Mouse (Mus musculus): ENCODE results near the gene Sema4d. TPM values are rescaled to one million over a fixed set of nuclear protein-coding genes. Genes with fewer than 3 reads are reported as not detected.

The Sema4d gene
- total and polyA plus RNA-seq, 3 experiments, result 6.9 to 20.3 TPM; not detected in 1

DNA sequence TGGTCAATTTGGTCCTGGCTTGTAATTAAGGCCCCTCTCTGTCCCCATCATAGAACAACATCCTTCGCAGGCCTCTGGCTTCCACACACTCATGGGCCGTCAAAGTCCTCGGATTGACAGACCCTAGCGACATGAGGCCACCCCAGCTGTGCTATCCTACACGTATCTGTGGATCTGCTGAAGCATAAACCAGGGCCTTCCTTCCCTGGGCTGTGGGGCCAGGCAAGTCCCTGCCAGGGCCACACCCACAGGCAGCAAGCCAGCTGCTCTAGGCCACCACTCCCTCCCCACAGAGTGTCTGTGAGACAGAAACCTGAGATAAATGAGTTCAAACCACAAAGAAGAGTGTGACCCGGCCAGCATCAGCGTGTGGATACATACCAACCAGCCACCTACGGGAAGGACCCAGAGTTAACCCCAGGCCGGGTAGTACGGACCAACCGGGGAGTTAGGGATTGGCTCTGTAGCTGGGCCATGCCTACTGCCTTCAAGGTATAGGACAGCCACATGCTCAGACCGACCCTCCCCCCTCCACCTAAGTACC is 45.5 kb downstream of the Sema4d start (continued):
- TF ChIP-seq MAZ (IDR thresholded peaks at IDR 0.05; ENCODE audit: low read depth, low read length) (peak; percentile 82), CTCF (IDR thresholded peaks at IDR 0.05 in 2 of 3, conservative IDR thresholded peaks at IDR 0.05 in 1 of 3; ENCODE audit: control insufficient read depth in 1 of 3, insufficient read depth in 1 of 3, low read depth in 2 of 3, low read length in 3 of 3, poor library complexity in 1 of 3, severe bottlenecking in 1 of 3) (no peak), BHLHE40 (IDR thresholded peaks at IDR 0.05; ENCODE audit: borderline replicate concordance, low read depth, low read length) (0 out of 2 replicates have a peak, but pooled peaks have one; percentile 51), USF1 (IDR thresholded peaks at IDR 0.05; ENCODE audit: low read depth, low read length) (no peak), MYB (IDR thresholded peaks at IDR 0.05; ENCODE audit: low read depth, low read length) (0 out of 2 replicates have a peak, but pooled peaks have one; percentile 14), ELF1 (IDR thresholded peaks at IDR 0.05; ENCODE audit: low read depth, low read length) (no peak), KAT2A (conservative IDR thresholded peaks at IDR 0.05; ENCODE audit: low read depth, low read length) (no peak), POLR2A (IDR thresholded peaks at IDR 0.05; ENCODE audit: control insufficient read depth in 1 of 2, insufficient read depth in 1 of 2, low read depth in 1 of 2, low read length in 2 of 2, poor library complexity in 1 of 2) (peak in 1 of 2 experiments; percentile 35; a peak in 1 of 4 replicates), RCOR1 (IDR thresholded peaks at IDR 0.05; ENCODE audit: low read depth, low read length) (peak; percentile 89), TBP (IDR thresholded peaks at IDR 0.05; ENCODE audit: low read depth, low read length) (0 out of 2 replicates have a peak, but pooled peaks have one; percentile 55), CHD2 (IDR thresholded peaks at IDR 0.05; ENCODE audit: low read length) (no peak), MEF2A (IDR thresholded peaks at IDR 0.05; ENCODE audit: extremely low read depth, insufficient replicate concordance, low read depth, low read length, poor library complexity, severe bottlenecking) (no peak), POLR2AphosphoS2 (IDR thresholded peaks at IDR 0.05; ENCODE audit: low read length) (no peak), EP300 (IDR thresholded peaks at IDR 0.05; ENCODE audit: low read depth in 1 of 2, low read length in 2 of 2) (peak; percentile 74 to 90; a peak in 3 of 4 replicates), USF2 (IDR thresholded peaks at IDR 0.05; ENCODE audit: borderline replicate concordance in 1 of 2, insufficient read depth in 1 of 2, low read depth in 1 of 2, low read length in 2 of 2) (no peak), MAFK (IDR thresholded peaks at IDR 0.05; ENCODE audit: borderline replicate concordance, low read depth, low read length) (no peak), GATA1 (IDR thresholded peaks at IDR 0.05; ENCODE audit: low read depth, low read length) (peak; percentile 52; the same call in 1 of the 2 replicates), ZNF384 (IDR thresholded peaks at IDR 0.05; ENCODE audit: low read depth, low read length) (no peak), POLR2AphosphoS5 (IDR thresholded peaks at IDR 0.05; ENCODE audit: borderline replicate concordance, low read depth, low read length) (no peak), ETS1 (IDR thresholded peaks at IDR 0.05; ENCODE audit: low read depth, low read length) (peak; percentile 94)

DNA sequence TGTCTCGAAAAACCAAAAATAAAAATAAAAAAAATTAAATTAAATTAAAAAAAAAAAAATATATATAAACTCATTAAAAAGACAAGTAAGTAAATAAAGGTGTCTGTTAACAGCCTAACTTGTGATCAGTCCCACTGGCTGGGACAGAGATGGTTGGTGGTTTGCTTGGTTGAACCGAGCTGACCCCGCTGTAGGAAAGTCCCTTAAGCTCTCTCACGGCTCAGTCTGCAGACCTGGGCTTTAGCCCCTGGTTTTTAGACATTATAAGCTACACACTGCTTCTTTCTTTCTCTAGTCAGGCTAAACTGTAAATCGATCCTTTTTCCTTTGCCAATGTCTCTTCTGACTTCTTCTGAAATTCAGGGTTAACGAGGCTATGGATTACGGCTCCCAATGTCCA is 46.5 kb downstream of the Sema4d start:
- Histone ChIP-seq H3K79me2 (ENCODE audit: control insufficient read depth, insufficient read depth, low read length, poor library complexity) (0 out of 2 replicates have a peak, but pooled peaks cover 4% of the 10 kb centered on the region), H3K4me3 (ENCODE audit: control insufficient read depth in 1 of 2, insufficient read depth in 1 of 2, low read depth in 2 of 2, low read length in 2 of 2) (no peak overlapping the region), H3K9me3 (replicated peaks; ENCODE audit: insufficient read depth, low read length) (no peaks in the 10 kb centered on the region), H3K27ac (ENCODE audit: control insufficient read depth, low read depth, low read length) (peak overlapping the region; percentile 66), H3K27me3 (ENCODE audit: control insufficient read depth in 1 of 2, insufficient read depth in 2 of 2, low read length in 2 of 2) (no peaks in the 10 kb centered on the region), H3K4me1 (ENCODE audit: control insufficient read depth in 1 of 2, insufficient read depth in 2 of 2, low read length in 2 of 2) (peaks cover 27 to 46% of the 10 kb centered on the region in 2 experiments), H3K36me3 (ENCODE audit: control insufficient read depth in 1 of 2, insufficient read depth in 2 of 2, low read length in 2 of 2) (peaks cover 0 to 37% of the 10 kb centered on the region in 2 experiments; a peak in 2 of 4 replicates), H3K9ac (ENCODE audit: control insufficient read depth, low read depth, low read length, poor library complexity, severe bottlenecking) (peak overlapping the region; percentile 41; the same call in 1 of the 2 replicates)
- TF ChIP-seq MYC (IDR thresholded peaks at IDR 0.05; ENCODE audit: low read depth, low read length) (no peak), MXI1 (IDR thresholded peaks at IDR 0.05; ENCODE audit: low read depth, low read length) (no peak), E2F4 (IDR thresholded peaks at IDR 0.05; ENCODE audit: borderline replicate concordance, low read depth, low read length) (no peak), ZC3H11A (IDR thresholded peaks at IDR 0.05; ENCODE audit: low read depth, low read length) (no peak), CTCF (IDR thresholded peaks at IDR 0.05 in 2 of 3, conservative IDR thresholded peaks at IDR 0.05 in 1 of 3; ENCODE audit: control insufficient read depth in 1 of 3, insufficient read depth in 1 of 3, low read depth in 2 of 3, low read length in 3 of 3, poor library complexity in 1 of 3, severe bottlenecking in 1 of 3) (no peak), TBP (IDR thresholded peaks at IDR 0.05; ENCODE audit: low read depth, low read length) (no peak), NELFE (IDR thresholded peaks at IDR 0.05; ENCODE audit: low read depth, low read length) (no peak)
- no peak for DNase-seq (ENCODE audit: low read depth, low spot score)
